Mouse (Mus musculus): ENCODE measurements around the gene Foxred1.

GRCm38 (mm10) chr9:35200529-35201060 lies 10.3 kb downstream of the Foxred1 start:
- TF ChIP-seq CTCF (IDR thresholded peaks at IDR 0.05; ENCODE audit: low read depth) = no peak
- peak; percentile 43; the same call in 1 of the 2 replicates for TF ChIP-seq EP300 (IDR thresholded peaks at IDR 0.05; ENCODE audit: low read depth)

Measured in liver, embryonic 14.5 days (tissue).